Mouse (Mus musculus): ENCODE measurements around the gene Kdm2b. TPM values are rescaled to one million over a fixed set of nuclear protein-coding genes. Genes with fewer than 3 reads are reported as not detected.

Kdm2b gene
- polyA plus RNA-seq, 1 experiment = 65.1 TPM

- Histone ChIP-seq H3K27me3 (ENCODE audit: control insufficient read depth, insufficient read depth, low read length) (no peaks in the 10 kb centered on the region), H3K27ac (ENCODE audit: control insufficient read depth, insufficient read depth, low read length) (no peak overlapping the region), H3K4me3 (ENCODE audit: control insufficient read depth, insufficient read depth, low read length) (no peak overlapping the region), H3K36me3 (ENCODE audit: control insufficient read depth, insufficient read depth, low read length) (peaks cover 54% of the 10 kb centered on the region), H3K4me1 (replicated peaks; ENCODE audit: control insufficient read depth, insufficient read depth, low read length) (no peaks in the 10 kb centered on the region)
- TF ChIP-seq CTCF (IDR thresholded peaks at IDR 0.05; ENCODE audit: borderline replicate concordance, control insufficient read depth, extremely low read depth, insufficient read depth, low read length, poor library complexity) = no peak
- no peak for TF ChIP-seq POLR2A (IDR thresholded peaks at IDR 0.05; ENCODE audit: control insufficient read depth, extremely low read depth, insufficient read depth, low read length, poor library complexity)
- 96% methylated on average over 3 of the region's 3 CpGs for WGBS
- no peak for DNase-seq
Observed at GRCm38 (mm10) chr5:122876671-122877070, 113.0 kb downstream of the Kdm2b start.

GRCm38 (mm10) chr5:122874359-122874758 lies 115.3 kb downstream of the Kdm2b start:
- no peak for DNase-seq
- Histone ChIP-seq H3K27me3 (ENCODE audit: control insufficient read depth, insufficient read depth, low read length) (no peaks in the 10 kb centered on the region), H3K27ac (ENCODE audit: control insufficient read depth, insufficient read depth, low read length) (no peak overlapping the region), H3K36me3 (ENCODE audit: control insufficient read depth, insufficient read depth, low read length) (peaks cover 54% of the 10 kb centered on the region), H3K4me3 (ENCODE audit: control insufficient read depth, insufficient read depth, low read length) (no peak overlapping the region), H3K4me1 (replicated peaks; ENCODE audit: control insufficient read depth, insufficient read depth, low read length) (no peaks in the 10 kb centered on the region)
- 94% methylated on average over 3 of the region's 3 CpGs for WGBS
- TF ChIP-seq CTCF (IDR thresholded peaks at IDR 0.05; ENCODE audit: borderline replicate concordance, control insufficient read depth, extremely low read depth, insufficient read depth, low read length, poor library complexity) (no peak), POLR2A (IDR thresholded peaks at IDR 0.05; ENCODE audit: control insufficient read depth, extremely low read depth, insufficient read depth, low read length, poor library complexity) (no peak)

GRCm38 (mm10) chr5:122873573-122873972 lies 116.0 kb downstream of the Kdm2b start:
- Histone ChIP-seq H3K36me3 (ENCODE audit: control insufficient read depth, insufficient read depth, low read length) (peaks cover 57% of the 10 kb centered on the region), H3K27me3 (ENCODE audit: control insufficient read depth, insufficient read depth, low read length) (no peaks in the 10 kb centered on the region), H3K4me3 (ENCODE audit: control insufficient read depth, insufficient read depth, low read length) (no peak overlapping the region), H3K27ac (ENCODE audit: control insufficient read depth, insufficient read depth, low read length) (no peak overlapping the region), H3K4me1 (replicated peaks; ENCODE audit: control insufficient read depth, insufficient read depth, low read length) (no peaks in the 10 kb centered on the region)
- DNase-seq = no peak
- 96% methylated on average over 2 of the region's 2 CpGs for WGBS
- TF ChIP-seq POLR2A (IDR thresholded peaks at IDR 0.05; ENCODE audit: control insufficient read depth, extremely low read depth, insufficient read depth, low read length, poor library complexity) = no peak
- no peak for TF ChIP-seq CTCF (IDR thresholded peaks at IDR 0.05; ENCODE audit: borderline replicate concordance, control insufficient read depth, extremely low read depth, insufficient read depth, low read length, poor library complexity)

GRCm38 (mm10) chr5:122872626-122873025 lies 117.0 kb downstream of the Kdm2b start:
- H3K4me1 ChIP-seq (replicated peaks; ENCODE audit: control insufficient read depth, insufficient read depth, low read length) = no peaks in the 10 kb centered on the region
- WGBS = 96% methylated on average over 3 of the region's 3 CpGs
- H3K4me3 ChIP-seq (ENCODE audit: control insufficient read depth, insufficient read depth, low read length) = no peak overlapping the region
- H3K27ac ChIP-seq (ENCODE audit: control insufficient read depth, insufficient read depth, low read length) = no peak overlapping the region
- TF ChIP-seq POLR2A (IDR thresholded peaks at IDR 0.05; ENCODE audit: control insufficient read depth, extremely low read depth, insufficient read depth, low read length, poor library complexity) (no peak), CTCF (IDR thresholded peaks at IDR 0.05; ENCODE audit: borderline replicate concordance, control insufficient read depth, extremely low read depth, insufficient read depth, low read length, poor library complexity) (no peak)
- DNase-seq = no peak
- H3K36me3 ChIP-seq (ENCODE audit: control insufficient read depth, insufficient read depth, low read length) = peaks cover 55% of the 10 kb centered on the region
- no peaks in the 10 kb centered on the region for H3K27me3 ChIP-seq (ENCODE audit: control insufficient read depth, insufficient read depth, low read length)

GRCm38 (mm10) chr5:122863053-122863452 lies 126.6 kb downstream of the Kdm2b start:
- DNase-seq = no peak
- H3K36me3 ChIP-seq (ENCODE audit: control insufficient read depth, insufficient read depth, low read length) = peaks cover 50% of the 10 kb centered on the region
- no peaks in the 10 kb centered on the region for H3K27me3 ChIP-seq (ENCODE audit: control insufficient read depth, insufficient read depth, low read length)
- H3K4me1 ChIP-seq (replicated peaks; ENCODE audit: control insufficient read depth, insufficient read depth, low read length) = no peaks in the 10 kb centered on the region
- no peak overlapping the region for H3K27ac ChIP-seq (ENCODE audit: control insufficient read depth, insufficient read depth, low read length)
- H3K4me3 ChIP-seq (ENCODE audit: control insufficient read depth, insufficient read depth, low read length) = no peak overlapping the region
- TF ChIP-seq CTCF (IDR thresholded peaks at IDR 0.05; ENCODE audit: borderline replicate concordance, control insufficient read depth, extremely low read depth, insufficient read depth, low read length, poor library complexity) (no peak), POLR2A (IDR thresholded peaks at IDR 0.05; ENCODE audit: control insufficient read depth, extremely low read depth, insufficient read depth, low read length, poor library complexity) (no peak)
- 96% methylated on average over 2 of the region's 2 CpGs for WGBS

- Histone ChIP-seq H3K27me3 (ENCODE audit: control insufficient read depth, insufficient read depth, low read length) (no peaks in the 10 kb centered on the region), H3K27ac (ENCODE audit: control insufficient read depth, insufficient read depth, low read length) (no peak overlapping the region), H3K4me1 (replicated peaks; ENCODE audit: control insufficient read depth, insufficient read depth, low read length) (peaks cover 5% of the 10 kb centered on the region), H3K4me3 (ENCODE audit: control insufficient read depth, insufficient read depth, low read length) (no peak overlapping the region), H3K36me3 (ENCODE audit: control insufficient read depth, insufficient read depth, low read length) (no peaks in the 10 kb centered on the region)
- TF ChIP-seq POLR2A (IDR thresholded peaks at IDR 0.05; ENCODE audit: control insufficient read depth, extremely low read depth, insufficient read depth, low read length, poor library complexity) = no peak
- TF ChIP-seq CTCF (IDR thresholded peaks at IDR 0.05; ENCODE audit: borderline replicate concordance, control insufficient read depth, extremely low read depth, insufficient read depth, low read length, poor library complexity) = no peak
- WGBS = 64% methylated on average over 3 of the region's 3 CpGs
- DNase-seq = no peak
Observed at GRCm38 (mm10) chr5:122855858-122856257, 133.8 kb downstream of the Kdm2b start.

GRCm38 (mm10) chr5:122852611-122853010 lies 137.0 kb downstream of the Kdm2b start:
- Histone ChIP-seq H3K27me3 (ENCODE audit: control insufficient read depth, insufficient read depth, low read length) (no peaks in the 10 kb centered on the region), H3K4me1 (replicated peaks; ENCODE audit: control insufficient read depth, insufficient read depth, low read length) (peaks cover 14% of the 10 kb centered on the region), H3K4me3 (ENCODE audit: control insufficient read depth, insufficient read depth, low read length) (no peak overlapping the region), H3K27ac (ENCODE audit: control insufficient read depth, insufficient read depth, low read length) (no peak overlapping the region), H3K36me3 (ENCODE audit: control insufficient read depth, insufficient read depth, low read length) (no peaks in the 10 kb centered on the region)
- DNase-seq = no peak
- TF ChIP-seq CTCF (IDR thresholded peaks at IDR 0.05; ENCODE audit: borderline replicate concordance, control insufficient read depth, extremely low read depth, insufficient read depth, low read length, poor library complexity) = no peak
- TF ChIP-seq POLR2A (IDR thresholded peaks at IDR 0.05; ENCODE audit: control insufficient read depth, extremely low read depth, insufficient read depth, low read length, poor library complexity) = no peak
- 97% methylated on average over 2 of the region's 2 CpGs for WGBS
